Mouse (Mus musculus) c-Kit-positive CD71-negative TER-119-negative erythroid progenitor cells, embryonic 14.5 days (primary cell): ENCODE data around the gene Tubgcp6.
A peak's percentile ranks its signal among the peaks of the same experiment; 100 is the strongest.

ENCODE experiments used
- DNase-seq: peaks from one replicate; pipeline ENCODE4 v3.0.0-alpha.2; 2013; ENCODE audit warnings: low read depth

Gene Tubgcp6

DNA sequence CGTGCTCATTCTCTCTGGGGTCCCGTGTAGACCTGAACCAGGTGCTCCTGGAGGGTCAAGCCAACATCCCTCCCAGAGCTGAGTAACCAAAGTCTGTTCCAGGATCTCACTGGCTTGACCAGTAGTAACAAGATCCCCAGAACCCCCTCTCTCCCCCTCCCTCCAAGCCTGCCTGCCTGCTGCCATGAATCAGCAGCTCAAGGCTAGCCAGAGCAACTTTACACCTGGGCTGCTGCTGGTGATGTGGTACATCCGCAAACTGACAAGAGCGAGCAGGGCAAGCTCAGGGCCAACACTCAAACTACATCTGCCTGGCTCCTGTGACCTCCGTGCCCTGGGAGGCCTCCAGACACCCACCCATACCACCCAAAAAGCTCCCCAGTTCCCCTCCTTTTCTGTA is 18.5 kb upstream of the Tubgcp6 start:
- no peak for DNase-seq

DNA sequence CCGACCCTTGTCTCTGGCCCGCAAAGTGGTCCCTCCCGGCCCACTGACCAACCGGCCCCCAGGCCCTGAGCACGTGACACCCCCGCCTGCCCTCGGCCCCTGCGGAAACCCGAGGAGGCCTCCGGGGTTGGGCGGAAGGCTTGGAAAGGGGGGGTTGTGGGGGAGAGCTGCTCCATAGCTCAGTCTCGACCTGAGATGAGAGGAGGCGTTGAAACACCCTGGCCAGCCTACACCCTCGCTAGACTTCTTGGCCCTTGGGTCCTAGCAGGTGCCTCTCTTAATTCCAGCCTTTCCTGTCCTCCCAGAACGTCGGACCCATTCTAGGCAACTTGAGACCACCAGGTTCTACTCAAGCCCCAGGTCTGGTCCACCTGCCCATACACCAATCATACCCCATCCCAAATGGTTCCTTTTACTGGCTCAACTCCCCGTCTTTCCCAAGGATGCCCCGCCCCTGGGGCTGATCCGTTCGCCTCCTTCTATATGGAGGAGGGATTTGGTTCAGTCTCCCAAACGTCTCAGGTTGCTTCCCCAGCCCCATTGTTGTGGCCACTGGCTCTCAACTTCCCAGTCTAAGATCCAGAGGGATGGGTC is 17.8 kb upstream of the Tubgcp6 start, which contains the start of gene Mapk12:
TSS of gene Mapk12 (minus strand) at position 45 of the 594 bp plus-strand sequence.
- no peak for DNase-seq

DNA sequence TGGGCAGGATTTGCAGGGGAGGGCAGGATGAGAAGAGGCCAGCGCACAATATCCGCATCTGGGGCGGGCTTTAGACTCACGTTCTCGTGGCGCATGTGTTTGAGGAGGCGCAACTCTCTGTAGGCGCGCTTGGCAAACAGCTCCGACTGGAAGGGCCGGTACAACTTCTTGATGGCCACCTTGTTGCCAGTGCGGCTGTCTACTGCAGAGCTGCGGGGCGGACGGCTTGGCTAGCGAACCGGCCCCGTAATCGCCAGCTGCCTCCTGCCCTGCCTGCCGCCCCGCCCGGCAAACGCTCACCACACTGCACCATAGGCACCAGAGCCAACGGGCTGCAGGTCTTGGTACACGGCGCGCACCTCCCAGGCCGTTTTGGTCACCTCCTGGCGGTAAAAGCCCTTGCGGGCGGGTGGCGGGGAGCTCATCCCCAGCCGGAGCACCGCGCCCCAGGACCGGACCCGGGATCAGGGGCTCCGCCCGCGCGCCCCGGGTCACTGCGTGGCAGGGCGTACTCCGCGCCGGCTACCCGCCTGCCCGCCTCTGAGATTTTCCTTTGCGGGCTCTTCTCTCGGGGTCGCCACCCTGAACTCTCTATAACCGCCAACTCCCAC is 17.2 kb upstream of the Tubgcp6 start:
- DNase-seq, result no peak

DNA sequence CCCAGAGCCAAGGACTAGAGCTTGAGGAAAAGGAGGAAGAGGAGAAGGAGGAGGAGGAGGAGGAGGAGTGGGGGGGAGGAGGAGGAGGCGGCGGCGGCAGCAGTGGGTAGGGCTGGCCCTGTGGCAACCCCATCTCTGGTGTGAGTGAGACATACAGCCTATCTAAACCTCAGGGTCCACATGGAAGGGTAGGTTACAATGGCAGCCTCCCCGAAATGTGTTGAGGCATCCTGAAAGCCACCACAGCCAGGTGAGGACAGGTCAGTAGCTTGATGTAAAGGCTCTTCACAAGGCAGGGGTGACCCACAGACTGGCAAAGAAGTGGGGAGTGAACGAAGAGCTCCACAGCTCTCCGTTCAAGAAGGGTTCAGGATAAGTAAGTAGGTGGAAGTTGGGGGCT is 15.6 kb upstream of the Tubgcp6 start:
- DNase-seq, result no peak

DNA sequence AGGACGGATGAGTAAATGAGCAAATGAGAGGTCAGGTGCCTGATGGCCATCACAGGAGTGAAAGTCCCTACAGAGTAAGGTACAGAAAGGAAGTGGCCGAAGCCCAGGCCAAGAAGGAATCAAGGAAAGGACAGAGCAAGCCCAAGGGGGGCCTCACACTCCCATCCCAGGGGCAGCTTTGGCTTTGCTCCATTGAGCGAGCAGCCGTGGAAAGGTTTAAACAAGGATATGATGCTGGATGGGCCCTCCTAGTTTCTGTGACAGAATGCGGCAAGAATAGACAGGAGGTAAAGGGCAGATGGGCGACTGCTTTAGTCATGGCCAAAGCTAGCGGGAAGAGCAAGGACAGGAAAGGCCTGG is 15.1 kb upstream of the Tubgcp6 start:
- no peak for DNase-seq

DNA sequence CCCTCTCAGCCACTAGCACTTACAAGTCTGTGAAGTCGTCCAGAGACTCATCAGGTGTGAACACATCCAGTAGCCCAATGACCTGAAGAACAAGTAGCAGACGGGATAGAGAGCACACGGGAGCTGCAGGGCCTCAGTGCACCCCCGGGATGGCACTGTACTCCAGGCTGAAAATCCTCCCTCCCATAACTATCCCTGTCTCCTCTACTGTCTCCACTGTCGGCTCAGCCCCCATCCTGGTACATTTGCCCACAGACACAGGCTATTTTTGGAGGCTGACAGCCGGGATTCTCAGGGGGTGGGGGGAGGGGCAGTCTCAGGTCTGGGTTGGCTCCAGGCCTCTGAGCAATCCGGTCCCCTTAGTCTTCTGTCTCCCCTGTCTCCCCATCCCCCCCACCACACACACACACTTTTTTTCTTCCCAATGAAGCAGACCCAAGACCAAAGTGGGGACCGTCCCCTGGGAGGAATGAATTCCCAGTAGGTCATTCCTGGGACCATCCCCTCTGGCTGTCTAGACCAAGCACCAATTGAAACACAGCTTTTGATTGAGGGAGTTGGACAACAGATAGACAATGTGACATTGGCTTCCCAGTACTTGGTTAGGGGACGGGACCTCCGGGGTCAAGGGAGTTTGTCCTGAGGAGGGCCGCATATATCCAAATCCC is 14.6 kb upstream of the Tubgcp6 start:
- DNase-seq, result no peak

DNA sequence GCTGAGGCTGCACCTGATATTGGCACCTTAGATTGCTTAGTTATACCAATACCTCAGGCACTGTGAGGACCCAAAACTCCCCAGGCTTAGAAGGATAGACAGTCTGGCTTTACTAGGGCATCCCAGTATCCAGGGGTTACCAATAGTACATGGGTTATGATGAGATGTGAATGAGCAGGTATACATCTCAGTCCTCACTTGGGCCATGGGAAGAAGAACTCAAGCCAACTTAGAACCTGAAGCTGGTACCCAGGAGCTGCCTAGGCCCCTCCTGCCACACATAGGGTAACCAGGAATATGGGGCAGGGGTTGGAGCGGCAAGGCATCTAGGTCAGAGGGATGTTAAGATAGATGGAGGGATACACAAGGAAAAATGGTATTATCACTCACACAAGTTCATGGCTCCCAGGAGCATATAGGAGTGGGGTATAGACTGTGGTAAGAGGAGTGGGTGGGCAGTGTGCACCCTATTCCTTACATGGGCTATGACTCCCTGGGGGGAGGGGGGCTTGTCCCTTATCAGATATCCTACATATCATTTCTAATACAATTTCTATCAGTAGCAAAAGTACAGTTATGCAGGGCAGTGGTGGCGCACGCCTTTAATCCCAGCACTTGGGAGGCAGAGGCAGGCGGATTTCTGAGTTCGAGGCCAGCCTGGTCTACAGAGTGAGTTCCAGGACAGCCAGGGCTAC is 13.7 kb upstream of the Tubgcp6 start:
- DNase-seq, result no peak

DNA sequence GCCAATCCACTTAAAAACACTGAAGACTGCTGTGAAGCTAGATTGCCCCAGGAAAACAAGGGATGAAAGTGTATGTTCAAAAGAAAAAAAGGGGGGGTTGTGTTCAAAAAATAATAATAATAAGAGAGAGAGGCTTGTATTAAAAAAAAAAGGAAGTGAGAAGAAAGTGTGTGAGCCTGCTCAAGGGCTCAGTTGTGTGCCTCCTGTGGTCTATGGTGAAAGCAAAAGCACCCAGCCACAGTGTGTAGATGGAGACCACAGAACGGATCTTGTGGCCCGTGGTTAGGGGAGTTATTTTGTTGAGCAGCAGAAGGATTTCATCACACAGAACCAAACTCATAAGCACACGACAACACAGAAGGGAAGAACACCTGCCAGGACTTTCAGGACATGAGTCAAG is 8.4 kb upstream of the Tubgcp6 start:
- peak; percentile 70 for DNase-seq

DNA sequence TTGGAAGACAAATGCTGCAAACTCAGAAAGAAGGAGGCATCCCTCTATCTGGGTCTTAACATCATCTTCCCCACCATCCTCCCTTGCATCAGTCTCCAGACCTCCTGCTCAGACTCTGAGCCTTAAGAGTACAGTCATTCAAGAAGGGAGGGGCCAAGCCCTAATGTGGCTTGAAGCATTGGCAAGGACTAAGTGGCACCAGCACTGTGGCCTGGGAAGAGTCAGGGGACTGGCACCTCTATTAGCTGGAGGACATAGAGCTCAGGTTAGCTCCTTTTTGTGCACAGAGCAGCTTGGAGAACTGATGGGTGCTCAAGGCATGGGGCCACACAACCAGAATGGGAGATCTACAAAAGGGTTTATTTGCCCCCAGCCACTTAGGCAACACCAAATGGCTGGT is 7.3 kb upstream of the Tubgcp6 start:
- DNase-seq, result no peak

DNA sequence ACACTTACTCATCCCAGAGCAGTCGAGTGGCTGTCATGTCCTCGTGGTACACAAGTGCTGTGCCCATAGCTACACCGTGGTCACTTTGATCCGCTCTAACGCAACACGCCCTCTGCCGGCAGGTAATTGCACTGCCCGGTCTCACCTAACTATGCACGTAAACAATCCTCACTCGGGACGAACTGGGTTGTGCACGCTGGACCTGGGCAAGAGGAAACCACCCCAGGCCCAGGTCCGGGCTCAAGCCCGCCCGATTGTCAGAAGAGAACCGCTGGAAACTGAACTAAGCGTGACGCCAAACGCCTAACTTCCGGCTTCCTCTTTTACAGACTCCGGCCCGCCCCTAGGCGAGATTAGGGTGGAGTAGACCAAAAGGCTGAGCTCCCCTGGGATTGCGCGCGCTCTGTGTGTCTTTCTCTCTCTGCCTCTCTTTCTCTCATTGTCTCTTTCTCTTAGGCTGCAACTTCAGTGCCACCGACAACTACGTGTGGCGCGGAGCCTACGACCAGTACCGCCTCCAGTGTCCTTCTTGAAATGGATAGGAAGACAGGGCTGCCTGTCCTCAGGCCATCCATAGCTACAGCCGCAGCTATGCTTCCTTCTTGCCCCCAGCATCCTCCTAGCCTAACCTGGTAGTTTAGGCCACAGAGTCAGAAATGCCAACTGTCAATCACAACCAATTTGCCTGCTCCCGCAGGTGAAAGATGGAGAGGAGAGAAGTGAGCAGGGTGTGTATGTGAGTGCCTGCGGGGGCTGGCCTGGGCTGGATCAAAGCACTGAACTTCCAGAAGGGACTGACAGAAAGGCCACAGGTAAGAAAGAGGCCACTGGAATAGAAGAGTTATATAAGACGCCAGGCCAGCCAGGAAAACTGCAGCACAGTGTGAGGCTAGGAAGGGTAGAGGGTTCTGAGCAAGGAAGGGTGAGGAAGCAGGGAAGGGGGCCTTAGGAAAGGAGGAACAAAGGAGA is 5.8 kb upstream of the Tubgcp6 start, which contains the start of gene Hdac10:
TSS of gene Hdac10 (minus strand) at position 319 of the 969 bp plus-strand sequence.
- DNase-seq, result peak; percentile 70

DNA sequence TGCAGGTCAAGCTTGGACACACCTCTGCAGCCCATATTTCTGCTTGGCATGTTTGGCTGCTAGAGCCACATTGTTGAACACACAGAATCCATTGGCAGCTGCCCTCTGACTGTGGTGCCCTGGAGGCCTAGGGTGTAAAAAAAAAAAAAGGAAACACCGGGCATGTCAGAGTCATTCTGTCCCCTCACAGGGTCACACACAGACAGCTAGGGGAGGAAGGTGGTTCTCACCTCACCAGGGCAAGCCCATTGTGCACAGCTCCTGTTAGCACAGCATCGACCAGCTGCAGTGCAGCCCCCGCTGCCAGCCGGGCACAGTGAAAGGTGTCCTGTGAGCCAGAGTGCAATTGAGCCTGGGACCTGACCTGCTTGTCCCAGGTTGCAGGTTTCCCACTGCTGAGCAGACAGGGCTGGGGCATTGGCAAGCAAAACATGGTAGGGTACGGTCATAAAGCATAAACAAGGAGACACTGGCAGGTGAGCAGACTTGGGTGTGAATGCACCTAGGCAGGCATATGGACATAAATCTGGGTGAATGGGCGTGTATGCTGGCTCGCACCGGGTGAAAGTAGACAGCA is 4.5 kb upstream of the Tubgcp6 start:
- no peak for DNase-seq

DNA sequence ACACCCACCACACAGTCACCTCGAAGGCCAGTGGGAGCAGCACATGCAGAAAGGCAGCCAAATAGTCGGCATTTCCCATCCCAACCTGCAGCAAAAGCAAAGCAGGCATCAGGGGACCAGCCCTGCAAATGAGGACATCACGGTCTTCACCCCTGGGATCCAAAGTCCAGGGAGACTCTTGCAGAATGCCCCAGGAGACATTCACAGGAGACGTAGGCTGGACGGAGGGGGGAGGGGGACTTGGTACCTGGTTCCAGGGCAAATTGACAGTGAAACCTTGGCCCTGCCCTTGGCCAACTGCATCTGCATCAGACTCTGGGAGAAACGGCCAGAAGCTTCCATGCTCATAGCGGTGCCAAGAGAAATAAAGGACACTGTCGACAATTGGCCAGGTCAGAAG is 3.7 kb upstream of the Tubgcp6 start:
- DNase-seq, result no peak

DNA sequence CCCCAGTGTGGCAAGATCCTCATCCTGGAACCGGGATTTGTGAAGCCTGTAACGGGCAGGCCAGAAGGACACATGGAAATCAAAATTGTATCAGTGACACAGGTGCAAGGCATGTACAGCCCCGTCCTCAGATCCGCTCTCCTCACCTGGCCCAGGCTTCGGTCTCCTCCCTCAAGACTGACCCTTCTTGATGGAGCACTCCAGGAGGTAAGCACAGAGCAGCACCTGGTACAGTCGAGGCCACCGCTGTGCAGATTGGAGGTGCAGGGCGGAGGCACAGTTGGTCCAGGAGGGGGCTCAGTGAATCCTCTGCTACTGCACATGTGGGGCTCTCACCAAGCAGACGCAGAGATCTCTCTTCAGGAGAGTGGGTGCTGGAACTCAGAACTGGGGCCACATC is 2.4 kb upstream of the Tubgcp6 start:
- no peak for DNase-seq

DNA sequence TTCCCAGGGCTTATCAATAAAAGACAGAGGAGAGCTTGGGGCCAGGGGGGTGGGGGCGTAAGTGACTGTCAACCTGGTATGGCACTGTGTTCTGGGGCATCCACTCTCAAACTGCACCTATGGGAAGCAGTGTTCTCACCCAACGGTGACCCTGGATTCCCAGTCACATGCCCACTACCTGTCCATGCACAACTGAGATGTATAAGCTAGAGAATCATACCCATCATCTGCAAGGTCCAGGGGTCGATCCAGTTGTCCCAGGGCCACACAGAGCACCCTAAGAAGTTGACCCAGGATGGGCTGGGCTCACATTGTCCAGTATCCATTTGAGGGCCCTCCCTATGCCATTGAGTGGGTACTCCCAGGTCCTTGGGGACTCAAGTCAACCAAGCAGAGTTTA is 1.4 kb upstream of the Tubgcp6 start:
- no peak for DNase-seq

DNA sequence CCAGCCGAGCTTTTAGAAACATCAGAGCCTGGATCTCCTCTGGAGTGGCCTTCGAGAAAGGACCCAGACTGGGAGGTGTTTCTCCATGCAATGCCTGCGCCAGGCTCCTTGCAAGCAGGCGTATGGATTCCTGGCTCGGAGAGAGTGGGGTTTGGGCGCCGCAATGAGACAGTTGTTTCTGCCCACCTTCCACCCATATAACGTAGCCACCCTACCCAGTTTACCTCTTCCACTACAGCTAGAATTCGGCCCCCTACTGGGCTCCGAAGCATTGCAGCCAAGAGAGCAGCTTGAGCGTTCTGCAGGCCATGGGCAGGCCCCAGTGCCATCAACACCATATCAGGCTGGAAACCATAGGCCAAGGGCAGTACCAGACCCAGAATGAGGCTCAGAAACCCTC is 683 bp upstream of the Tubgcp6 start:
- DNase-seq, result no peak

DNA sequence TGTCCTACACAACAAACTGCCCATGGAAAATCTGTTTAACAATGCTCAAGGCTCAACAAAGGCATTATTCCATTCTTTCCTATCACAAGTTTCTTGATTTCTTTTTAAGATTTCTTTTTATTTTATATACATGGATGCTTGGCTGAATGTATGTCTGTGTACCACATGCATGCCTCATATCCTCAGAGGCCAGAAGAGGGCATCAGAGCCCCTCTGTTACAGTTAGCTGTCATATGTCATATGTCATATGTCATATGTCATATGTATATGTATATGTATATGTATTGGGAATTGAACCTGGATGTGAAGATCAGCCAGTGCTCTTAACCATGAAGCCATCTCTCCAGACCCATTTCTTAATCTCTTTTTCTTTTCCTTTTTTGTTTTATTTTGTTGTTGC is 4.9 kb downstream of the Tubgcp6 start:
- DNase-seq, result no peak

DNA sequence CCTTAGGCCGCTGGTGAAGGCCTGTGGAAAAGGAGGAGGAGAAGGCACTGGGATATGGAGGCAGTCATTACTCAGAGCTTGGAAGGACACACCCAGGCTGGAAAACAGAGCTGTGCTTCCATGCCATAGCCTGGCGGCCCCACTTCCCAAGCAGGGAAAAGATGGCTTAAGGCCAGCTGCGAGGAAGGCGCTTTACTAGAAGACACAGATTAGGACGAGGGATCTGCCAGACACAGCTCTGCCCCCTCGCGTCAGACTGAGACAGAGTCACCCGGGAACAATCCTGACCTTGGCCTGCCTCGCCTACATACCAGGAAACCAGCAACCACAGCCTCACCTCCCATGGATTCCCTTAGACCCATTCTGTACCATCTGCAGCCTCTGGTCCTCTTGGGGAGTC is 12.8 kb downstream of the Tubgcp6 start:
- DNase-seq, result no peak

DNA sequence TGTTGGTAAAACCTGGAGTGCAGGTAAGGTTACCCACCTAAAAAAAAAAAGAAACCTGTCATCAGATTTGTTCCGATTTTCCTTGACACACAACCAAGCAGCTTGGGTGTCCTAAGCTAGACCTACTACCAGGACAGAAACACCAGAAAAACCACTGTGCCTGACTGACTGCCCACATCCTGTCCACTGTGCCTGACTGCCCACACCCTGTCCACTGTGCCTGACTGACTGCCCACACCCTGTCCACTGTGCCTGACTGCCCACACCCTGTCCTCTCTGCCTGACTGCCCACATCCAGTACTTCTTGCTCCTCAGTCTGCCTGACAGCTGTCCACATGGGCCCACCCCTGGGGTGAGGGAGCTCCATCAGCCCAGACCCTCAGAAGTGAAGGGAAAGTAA is 15.9 kb downstream of the Tubgcp6 start:
- DNase-seq, result no peak

DNA sequence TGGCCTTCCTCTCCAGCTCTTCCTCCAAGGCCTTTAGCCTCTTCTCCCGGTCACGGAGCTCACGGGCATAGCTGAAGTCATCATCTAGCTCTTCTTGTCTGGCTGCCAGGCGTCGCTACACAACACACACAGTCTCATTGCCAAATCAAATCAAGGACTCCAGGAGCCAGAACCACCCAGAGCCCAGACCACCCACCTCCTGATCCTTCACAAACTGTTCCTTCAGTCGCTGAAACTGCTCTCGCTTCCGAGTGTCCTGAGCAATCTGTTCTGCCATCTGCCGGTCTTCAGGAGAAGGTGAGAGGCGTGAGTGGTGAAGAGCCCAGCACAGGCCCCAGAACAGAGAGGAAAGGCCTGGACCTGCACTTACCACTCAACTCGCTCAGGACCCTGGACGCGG is 16.8 kb downstream of the Tubgcp6 start:
- DNase-seq, result no peak

DNA sequence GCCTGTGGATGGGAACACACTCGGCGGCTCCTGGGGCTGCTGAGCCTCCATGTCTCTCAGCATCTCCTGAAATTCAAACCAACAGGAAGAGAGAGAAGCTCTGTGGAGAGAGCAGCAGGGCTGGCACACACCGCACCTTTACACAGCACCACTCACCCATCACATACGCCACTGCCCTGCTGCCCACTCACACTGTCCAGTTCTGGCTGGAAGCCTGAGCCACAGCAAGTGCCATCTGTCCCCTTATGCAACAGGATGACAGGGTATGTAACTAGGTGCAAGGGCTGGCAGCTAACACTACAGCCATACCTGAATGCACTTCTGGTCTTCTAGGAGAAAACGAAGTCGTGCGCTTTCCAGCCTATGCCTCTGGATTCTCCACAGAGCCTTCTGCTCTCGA is 18.5 kb downstream of the Tubgcp6 start:
- no peak for DNase-seq

DNA sequence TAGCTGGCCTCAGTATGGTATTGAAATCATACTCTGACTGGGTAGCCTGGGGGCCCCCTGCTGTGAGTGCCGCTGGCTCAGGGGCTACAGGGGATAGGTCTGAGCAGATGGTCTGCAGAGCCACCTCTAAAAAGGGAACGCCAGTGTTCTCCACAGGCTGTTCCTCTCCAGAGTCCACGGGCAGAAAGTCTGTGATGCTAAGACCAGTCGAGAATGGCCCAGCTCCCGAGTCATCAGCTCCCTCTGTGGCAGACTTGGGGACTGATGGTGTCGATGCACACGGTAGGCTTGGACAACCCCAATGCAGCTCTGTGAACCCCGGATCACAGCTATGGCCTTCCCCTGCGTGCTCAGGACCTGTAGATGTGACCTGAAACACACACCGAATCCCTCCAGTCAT is 19.0 kb downstream of the Tubgcp6 start:
- no peak for DNase-seq

DNA sequence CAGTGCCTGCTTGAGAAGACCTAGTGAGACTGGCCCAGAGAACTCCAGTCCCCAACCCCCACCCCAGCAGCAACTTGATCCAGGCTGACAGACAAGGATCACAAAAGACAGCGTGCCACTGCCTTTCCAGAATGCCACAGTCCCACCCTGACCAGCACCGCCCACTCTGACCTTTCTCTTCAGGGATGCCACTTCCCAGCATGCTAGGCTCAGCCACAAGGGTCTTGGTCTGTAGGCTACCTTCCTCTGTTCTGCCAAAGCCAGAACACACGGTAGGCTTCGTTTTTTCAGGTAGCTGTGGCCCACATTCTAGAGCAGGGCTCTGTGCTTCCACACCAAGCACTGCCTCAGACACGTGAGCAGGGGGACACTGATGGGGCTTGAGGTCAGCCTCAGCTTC is 20.3 kb downstream of the Tubgcp6 start:
- DNase-seq, result no peak
